Mouse (Mus musculus) neural tube, embryonic 12.5 days (tissue): ENCODE data around the gene 1300017J02Rik. TPM values are rescaled to one million over a fixed set of nuclear protein-coding genes. Genes with fewer than 3 reads are reported as not detected.

Source experiments
- ATAC-seq: fragments of 200-750 bp; cut with Nextera tagmentation; 2 replicates; pipeline ENCODE4 v1.8.0; 2017; ENCODE audit warnings: low read depth, mild to moderate bottlenecking, moderate TSS enrichment, moderate library complexity; ENCODE audit not compliant: low FRiP score
- H3K27ac ChIP-seq: fragments of 300-500 bp; sonication (generic); 2 replicates; pipeline ENCODE4 v1.5.1; 2016
- H3K27me3 ChIP-seq: fragments of 300-500 bp; sonication (generic); replicated peaks from 2 replicates; pipeline ENCODE4 v1.6.1; 2016; ENCODE audit warnings: mild to moderate bottlenecking
- H3K36me3 ChIP-seq: fragments of 300-500 bp; sonication (generic); 2 replicates; pipeline ENCODE4 v1.6.1; 2016; ENCODE audit warnings: mild to moderate bottlenecking
- H3K4me1 ChIP-seq: fragments of 300-500 bp; sonication (generic); 2 replicates; pipeline ENCODE4 v1.6.1; 2016
- H3K4me2 ChIP-seq: fragments of 300-500 bp; sonication (generic); replicated peaks from 2 replicates; pipeline ENCODE4 v1.6.1; 2016; ENCODE audit warnings: mild to moderate bottlenecking
- H3K4me3 ChIP-seq: fragments of 300-500 bp; sonication (generic); 2 replicates; pipeline ENCODE4 v1.5.1; 2016
- H3K9ac ChIP-seq: fragments of 300-500 bp; sonication (generic); 2 replicates; pipeline ENCODE4 v1.6.1; 2016; ENCODE audit warnings: mild to moderate bottlenecking
- H3K9me3 ChIP-seq: fragments of 300-500 bp; sonication (generic); 2 replicates; pipeline ENCODE4 v1.6.1; 2016; ENCODE audit warnings: mild to moderate bottlenecking
- WGBS: fragments of 180-500 bp; shearing (Covaris S2); methylation state at CpG from one replicate; pipeline ENCODE4 v1.1.7; 2016; 5-methylcytosine and 5-hydroxymethylcytosine counted together
- polyA plus RNA-seq: library from polyadenylated mRNA; unstranded; fragments of >200 nt; fragmentation: Nextera tagmentation; extraction: Ambion mirVana; gene quantifications from 2 replicates; pipeline ENCODE4 v1.2.1, GENCODE M21; 2016

Gene 1300017J02Rik
- polyA plus RNA-seq, 1 experiment from 2014 or later: 1.9 TPM

DNA sequence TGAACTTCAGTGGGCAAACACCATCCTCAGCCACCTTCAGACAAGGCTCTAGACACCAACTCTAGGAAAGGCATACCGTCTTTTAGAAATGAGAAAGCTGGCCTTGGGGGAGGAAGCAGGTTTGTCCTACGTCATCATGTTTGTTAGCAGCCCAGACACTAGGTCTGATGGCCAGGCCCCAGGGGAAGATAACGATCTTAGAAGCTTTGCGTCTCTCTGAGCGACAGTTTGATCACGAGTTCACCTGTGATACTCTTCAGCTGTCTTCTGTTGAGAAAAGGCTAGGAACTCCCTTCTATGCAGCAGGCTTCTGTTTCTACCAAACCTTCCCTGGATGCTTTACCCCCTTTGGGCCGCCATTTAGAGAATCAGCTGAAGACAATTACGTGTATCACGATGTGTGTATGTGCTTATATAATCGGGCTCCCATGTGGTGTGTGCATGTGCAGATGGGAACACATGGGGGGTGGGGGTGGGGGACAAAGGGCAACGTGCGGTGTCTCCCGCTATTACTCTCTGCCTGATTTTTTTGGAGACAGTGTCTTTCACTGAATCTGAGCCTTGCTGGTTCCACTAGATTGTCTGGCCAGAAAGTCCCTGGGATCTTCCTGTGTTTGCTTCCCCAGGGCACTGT lies 76.4 kb downstream of the 1300017J02Rik start:
- no peak for ATAC-seq
- 89% methylated on average over 13 of the region's 13 CpGs for WGBS
- no peaks in the 10 kb centered on the region for H3K9me3 ChIP-seq
- H3K4me2 ChIP-seq: no peak overlapping the region
- peaks cover 5% of the 10 kb centered on the region; the same call in 1 of the 2 replicates for H3K4me1 ChIP-seq
- H3K36me3 ChIP-seq: no peaks in the 10 kb centered on the region
- no peaks in the 10 kb centered on the region for H3K27me3 ChIP-seq
- no peak overlapping the region for H3K27ac ChIP-seq
- no peak overlapping the region for H3K9ac ChIP-seq
- no peak overlapping the region for H3K4me3 ChIP-seq

DNA sequence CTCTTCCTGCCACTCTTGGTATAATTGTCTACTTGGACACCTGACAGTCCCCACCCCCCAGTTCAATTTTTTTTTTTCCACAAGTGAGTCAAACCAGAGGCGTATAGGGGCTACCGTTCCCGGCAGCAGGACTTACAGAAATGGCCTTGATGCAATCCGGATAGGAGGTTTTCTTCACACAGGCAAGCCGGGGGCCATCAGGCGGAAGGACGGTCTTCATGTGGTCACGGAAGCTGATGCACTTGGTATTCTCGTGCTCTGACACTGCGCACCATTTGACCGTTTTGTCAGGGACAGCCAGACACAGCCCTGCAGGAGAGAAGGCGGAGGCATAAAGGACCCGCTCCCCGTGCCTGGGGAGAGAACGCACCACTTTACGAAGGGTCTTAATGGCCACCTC lies 77.1 kb downstream of the 1300017J02Rik start:
- peaks cover 5% of the 10 kb centered on the region; the same call in 1 of the 2 replicates for H3K4me1 ChIP-seq
- no peak overlapping the region for H3K27ac ChIP-seq
- H3K9ac ChIP-seq: no peak overlapping the region
- 86% methylated on average over 16 of the region's 16 CpGs for WGBS
- no peaks in the 10 kb centered on the region for H3K27me3 ChIP-seq
- H3K4me3 ChIP-seq: no peak overlapping the region
- no peaks in the 10 kb centered on the region for H3K36me3 ChIP-seq
- no peak overlapping the region for H3K4me2 ChIP-seq
- ATAC-seq: no peak
- H3K9me3 ChIP-seq: no peaks in the 10 kb centered on the region

DNA sequence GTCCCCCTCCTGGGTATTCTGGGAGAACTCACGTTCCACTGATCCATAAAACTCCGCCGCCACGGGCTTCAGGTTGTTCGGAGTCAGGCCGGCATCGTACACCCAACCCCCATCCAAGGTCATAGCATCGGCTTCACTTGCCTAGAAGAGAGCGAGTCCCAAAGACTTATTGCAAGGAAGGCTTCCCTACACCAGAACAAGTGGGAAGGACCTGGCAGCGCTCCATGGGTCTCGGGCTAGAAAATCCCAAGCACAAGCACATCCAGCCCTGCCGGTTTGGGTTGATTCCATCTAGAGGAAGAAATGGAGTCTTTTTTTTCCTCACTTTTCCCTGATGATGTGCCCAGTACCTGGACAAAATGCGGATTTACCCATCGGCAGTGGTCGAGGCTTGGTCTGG lies 78.1 kb downstream of the 1300017J02Rik start:
- 94% methylated on average over 15 of the region's 15 CpGs for WGBS

DNA sequence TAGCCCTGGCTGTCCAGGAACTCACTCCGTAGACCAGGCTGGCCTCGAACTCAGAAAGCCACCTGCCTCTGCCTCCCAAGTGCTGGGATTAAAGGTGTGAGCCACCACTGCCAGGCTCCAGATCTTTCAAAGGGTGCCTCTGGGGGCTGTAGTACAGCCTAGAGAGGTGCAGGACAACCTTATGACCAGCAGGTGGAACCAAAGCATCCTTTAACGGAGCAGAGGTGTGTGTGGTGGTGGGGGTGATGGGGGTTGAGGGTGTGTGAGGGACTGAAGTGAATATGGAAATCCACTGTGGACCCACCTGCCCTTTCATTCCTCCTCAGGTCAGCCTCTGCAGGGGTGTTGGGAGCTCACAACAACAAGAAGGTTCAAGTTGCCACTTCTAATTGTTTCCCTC lies 79.4 kb downstream of the 1300017J02Rik start:
- 71% methylated on average over 3 of the region's 3 CpGs for WGBS
- no peak for ATAC-seq
- H3K4me3 ChIP-seq: no peak overlapping the region
- no peaks in the 10 kb centered on the region for H3K27me3 ChIP-seq
- H3K27ac ChIP-seq: no peak overlapping the region
- H3K9me3 ChIP-seq: no peaks in the 10 kb centered on the region
- H3K36me3 ChIP-seq: no peaks in the 10 kb centered on the region
- no peak overlapping the region for H3K9ac ChIP-seq
- peaks cover 2% of the 10 kb centered on the region; the same call in 1 of the 2 replicates for H3K4me1 ChIP-seq
- no peak overlapping the region for H3K4me2 ChIP-seq

More for the DNA sequence above, 78.1 kb downstream of the 1300017J02Rik start:
- H3K4me3 ChIP-seq: no peak overlapping the region
- no peaks in the 10 kb centered on the region for H3K9me3 ChIP-seq
- peaks cover 5% of the 10 kb centered on the region; the same call in 1 of the 2 replicates for H3K4me1 ChIP-seq
- no peak overlapping the region for H3K4me2 ChIP-seq
- H3K27me3 ChIP-seq: no peaks in the 10 kb centered on the region
- no peak overlapping the region for H3K27ac ChIP-seq
- no peak overlapping the region for H3K9ac ChIP-seq
- ATAC-seq: no peak
- no peaks in the 10 kb centered on the region for H3K36me3 ChIP-seq

DNA sequence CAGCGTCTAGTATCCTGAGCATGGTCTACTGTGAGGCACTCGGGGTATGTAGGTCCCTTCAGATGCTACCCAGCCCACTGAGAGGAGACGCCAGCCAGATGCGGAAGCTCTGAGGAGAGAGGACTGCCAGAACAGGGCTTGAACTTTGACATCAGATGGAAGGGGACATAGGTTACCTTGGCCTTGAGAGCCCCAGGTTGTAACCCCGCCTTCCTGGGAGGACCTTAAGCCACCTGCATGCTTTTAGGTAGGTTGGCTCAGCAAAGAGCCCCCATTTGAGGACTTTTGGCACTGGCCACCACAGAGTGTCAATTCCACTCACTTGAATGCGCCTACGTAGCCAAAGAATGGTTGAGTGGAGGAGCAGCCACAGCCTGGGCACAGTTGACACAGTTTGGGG lies 80.2 kb downstream of the 1300017J02Rik start:
- Histone ChIP-seq H3K9me3 (no peaks in the 10 kb centered on the region), H3K36me3 (no peaks in the 10 kb centered on the region), H3K27me3 (no peaks in the 10 kb centered on the region), H3K27ac (no peak overlapping the region), H3K9ac (no peak overlapping the region), H3K4me3 (no peak overlapping the region), H3K4me1 (no peaks in the 10 kb centered on the region), H3K4me2 (no peak overlapping the region)
- 92% methylated on average over 7 of the region's 7 CpGs for WGBS
- no peak for ATAC-seq

DNA sequence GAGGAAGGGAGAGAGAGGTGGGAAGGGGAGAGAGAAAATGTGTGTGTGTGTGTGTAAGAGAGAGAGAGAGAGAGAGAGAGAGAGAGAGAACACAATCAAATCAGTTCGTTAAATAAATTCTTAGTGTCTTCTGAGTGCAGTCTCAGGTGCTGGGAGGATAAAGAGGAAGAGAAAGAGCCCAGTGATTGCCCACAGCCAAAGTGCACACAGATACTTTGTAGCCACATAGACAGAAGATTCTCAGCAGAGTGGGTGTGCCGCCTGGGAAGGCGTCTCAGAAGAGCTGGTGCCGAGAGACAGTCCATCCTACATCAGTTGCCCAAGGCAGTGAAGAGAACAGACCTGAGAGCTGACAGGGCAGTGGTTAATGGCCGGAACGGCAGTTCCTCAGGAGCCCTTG lies 90.6 kb downstream of the 1300017J02Rik start:
- WGBS: 80% methylated on average over 6 of the region's 6 CpGs

DNA sequence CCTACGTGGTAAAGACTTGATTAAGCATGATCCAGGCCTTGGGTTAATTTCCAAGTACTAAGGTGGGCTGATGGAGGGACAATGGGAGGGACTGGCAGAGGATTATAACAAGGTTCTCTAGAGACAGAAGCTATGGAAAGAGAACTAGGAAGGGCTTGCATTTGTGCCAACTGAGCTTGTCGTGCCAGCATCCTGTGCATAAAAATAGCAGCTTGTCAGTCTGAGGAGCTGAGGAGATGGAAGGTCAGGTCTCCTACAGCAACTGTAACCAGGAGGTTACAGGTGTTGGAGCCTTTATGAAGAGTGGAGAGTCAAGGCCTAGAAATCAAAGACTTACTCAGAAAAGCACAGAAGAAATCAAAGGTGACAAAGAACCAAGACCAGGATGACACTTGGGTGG lies 91.3 kb downstream of the 1300017J02Rik start:
- H3K9me3 ChIP-seq: no peaks in the 10 kb centered on the region

More for the DNA sequence above, 90.6 kb downstream of the 1300017J02Rik start:
- no peaks in the 10 kb centered on the region for H3K27me3 ChIP-seq
- no peaks in the 10 kb centered on the region for H3K9me3 ChIP-seq
- no peak overlapping the region for H3K4me3 ChIP-seq
- no peak overlapping the region for H3K9ac ChIP-seq
- H3K4me1 ChIP-seq: peaks cover 3% of the 10 kb centered on the region; the same call in 1 of the 2 replicates
- ATAC-seq: no peak
- no peaks in the 10 kb centered on the region for H3K36me3 ChIP-seq
- H3K27ac ChIP-seq: no peak overlapping the region
- no peak overlapping the region for H3K4me2 ChIP-seq

DNA sequence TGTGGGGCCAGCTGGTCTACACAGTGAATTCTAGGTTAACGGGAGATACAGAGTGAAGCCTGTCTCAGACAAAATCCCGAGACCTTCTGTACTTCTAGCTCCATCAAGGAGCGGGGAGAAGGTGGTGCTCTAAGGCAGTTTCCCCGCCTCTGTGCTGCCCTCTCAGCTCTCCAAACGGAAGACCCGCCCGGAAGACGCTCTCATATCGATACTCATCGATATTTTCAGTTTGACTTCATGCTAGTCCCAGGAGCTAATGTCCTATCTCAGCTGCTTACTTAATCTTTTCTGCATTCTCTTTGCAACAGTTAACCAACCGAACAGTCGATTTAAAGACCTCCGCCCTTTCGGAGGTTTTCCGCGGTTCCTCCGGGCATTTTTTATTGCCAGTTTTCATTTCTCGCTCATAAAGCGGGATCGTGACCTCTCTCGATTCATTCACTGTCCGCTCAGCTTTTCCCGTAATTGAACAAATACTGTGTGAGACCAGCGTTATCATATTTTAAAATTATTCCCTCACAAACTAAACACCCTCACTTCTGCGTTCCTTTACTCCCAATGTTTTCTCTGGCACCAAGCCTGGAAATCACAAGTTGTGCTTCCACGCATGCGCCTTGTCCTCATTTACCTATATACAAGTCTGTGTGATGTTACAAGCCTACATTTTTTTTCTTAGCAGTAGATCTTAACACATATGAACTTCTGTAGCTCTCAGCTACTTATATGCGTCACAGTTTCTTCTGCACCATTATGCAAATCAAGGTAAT lies 92.0 kb downstream of the 1300017J02Rik start:
- H3K4me2 ChIP-seq: 0 out of 2 replicates have a peak overlapping the region, but pooled peaks have one; percentile 7
- no peak overlapping the region for H3K27ac ChIP-seq
- no peaks in the 10 kb centered on the region for H3K9me3 ChIP-seq
- WGBS: 71% methylated on average over 28 of the region's 28 CpGs
- no peaks in the 10 kb centered on the region for H3K36me3 ChIP-seq
- 0 out of 2 replicates have a peak overlapping the region, but pooled peaks have one; percentile 3 for H3K4me3 ChIP-seq
- no peaks in the 10 kb centered on the region for H3K27me3 ChIP-seq
- ATAC-seq: no peak
- H3K4me1 ChIP-seq: peaks cover 9% of the 10 kb centered on the region; the same call in 1 of the 2 replicates
- H3K9ac ChIP-seq: no peak overlapping the region

More for the DNA sequence above, 91.3 kb downstream of the 1300017J02Rik start:
- Histone ChIP-seq H3K4me1 (peaks cover 9% of the 10 kb centered on the region; the same call in 1 of the 2 replicates), H3K27me3 (no peaks in the 10 kb centered on the region), H3K27ac (no peak overlapping the region), H3K9ac (no peak overlapping the region), H3K4me2 (no peak overlapping the region), H3K36me3 (no peaks in the 10 kb centered on the region), H3K4me3 (no peak overlapping the region)
- 83% methylated on average over 2 of the region's 2 CpGs for WGBS
- no peak for ATAC-seq

DNA sequence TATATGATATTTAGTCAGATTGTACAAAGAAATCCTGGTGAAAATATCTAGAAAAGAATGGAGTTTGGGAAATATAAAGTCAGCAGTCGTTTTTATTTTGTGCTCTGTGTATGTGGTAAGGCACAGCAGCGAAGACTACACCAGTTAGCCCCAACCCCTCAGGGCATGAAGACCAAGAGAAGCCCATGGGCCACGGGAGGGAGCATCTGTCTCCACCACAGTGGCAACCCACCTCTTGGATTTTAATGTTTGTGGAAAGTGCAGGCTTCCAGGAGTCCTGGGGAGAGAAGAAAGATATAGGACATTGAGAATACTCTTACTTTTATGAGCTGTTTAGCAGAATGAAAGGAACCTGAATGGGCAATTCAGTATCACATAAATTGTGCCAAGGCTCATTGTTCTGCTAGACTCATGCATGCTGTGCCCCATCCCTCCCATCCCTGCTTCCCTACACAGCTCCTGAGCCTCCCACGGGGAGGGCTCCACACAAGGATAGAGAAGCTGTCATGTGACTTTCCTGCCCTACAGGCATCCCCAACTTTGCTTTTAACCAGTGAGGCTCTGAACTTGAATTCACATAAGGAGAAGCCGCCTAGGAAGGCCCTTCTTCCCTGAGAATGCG lies 96.0 kb downstream of the 1300017J02Rik start:
- no peaks in the 10 kb centered on the region for H3K27me3 ChIP-seq
- no peak overlapping the region for H3K9ac ChIP-seq
- H3K27ac ChIP-seq: no peak overlapping the region
- ATAC-seq: peak; percentile 91
- peaks cover 9% of the 10 kb centered on the region; the same call in 1 of the 2 replicates for H3K4me1 ChIP-seq
- WGBS: 26% methylated on average over 6 of the region's 6 CpGs
- no peaks in the 10 kb centered on the region for H3K36me3 ChIP-seq
- no peaks in the 10 kb centered on the region for H3K9me3 ChIP-seq
- no peak overlapping the region for H3K4me3 ChIP-seq
- H3K4me2 ChIP-seq: no peak overlapping the region

DNA sequence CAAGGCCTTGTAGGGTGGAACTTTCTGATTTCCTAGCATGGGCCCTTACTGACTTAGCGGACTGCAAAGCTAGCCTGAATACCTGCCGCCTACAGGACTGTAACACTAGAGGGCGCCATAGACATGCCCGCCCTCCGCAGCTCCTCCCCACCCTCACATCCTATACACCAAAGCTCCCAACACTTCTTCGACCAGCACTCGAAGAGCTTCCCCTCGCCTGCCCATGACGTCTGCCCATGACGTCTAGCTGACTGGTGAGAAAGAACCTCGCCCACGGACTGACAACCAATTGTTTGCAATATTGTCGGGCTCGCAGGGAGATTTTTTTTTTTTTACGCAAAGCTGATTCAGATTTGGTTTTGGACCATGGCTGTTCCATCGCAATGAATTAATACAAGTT lies 97.0 kb downstream of the 1300017J02Rik start:
- H3K4me2 ChIP-seq: peak overlapping the region; percentile 45
- H3K4me3 ChIP-seq: no peak overlapping the region
- no peaks in the 10 kb centered on the region for H3K27me3 ChIP-seq
- 9% methylated on average over 16 of the region's 16 CpGs for WGBS
- no peak overlapping the region for H3K9ac ChIP-seq
- H3K9me3 ChIP-seq: no peaks in the 10 kb centered on the region
- H3K27ac ChIP-seq: no peak overlapping the region
- ATAC-seq: peak; percentile 71
- H3K36me3 ChIP-seq: no peaks in the 10 kb centered on the region
- H3K4me1 ChIP-seq: peaks cover 9% of the 10 kb centered on the region; the same call in 1 of the 2 replicates

DNA sequence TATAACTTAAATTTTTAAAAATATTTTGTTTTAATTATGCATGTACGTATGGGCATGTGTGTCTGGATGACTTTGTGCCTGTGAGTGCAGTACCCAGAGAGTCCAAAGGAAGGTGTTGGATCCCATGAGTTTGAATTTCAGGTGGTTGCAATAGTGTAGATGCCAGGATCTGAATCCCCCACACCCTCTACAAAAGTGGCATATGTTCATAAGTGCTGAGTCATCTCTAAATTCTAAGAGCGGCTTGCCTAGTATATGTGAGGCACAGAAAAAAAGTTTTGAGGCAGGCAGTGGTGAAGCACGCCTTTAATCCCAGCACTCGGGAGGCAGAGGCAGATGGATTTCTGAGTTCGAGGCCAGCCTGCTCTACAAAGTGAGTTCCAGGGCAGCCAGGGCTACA lies 99.1 kb downstream of the 1300017J02Rik start:
- no peak overlapping the region for H3K4me2 ChIP-seq
- no peak for ATAC-seq
- H3K36me3 ChIP-seq: no peaks in the 10 kb centered on the region
- H3K27ac ChIP-seq: no peak overlapping the region
- WGBS: 97% methylated on average over 5 of the region's 5 CpGs
- H3K4me3 ChIP-seq: no peak overlapping the region
- no peak overlapping the region for H3K9ac ChIP-seq
- H3K9me3 ChIP-seq: no peaks in the 10 kb centered on the region
- peaks cover 12% of the 10 kb centered on the region; the same call in 1 of the 2 replicates for H3K4me1 ChIP-seq
- H3K27me3 ChIP-seq: no peaks in the 10 kb centered on the region
